Mouse (Mus musculus) heart, postnatal 0 days (tissue): ENCODE results near the gene Cacna1c. TPM values are rescaled to one million over a fixed set of nuclear protein-coding genes. Genes with fewer than 3 reads are reported as not detected.

ENCODE experiments used
- ATAC-seq: fragments of 200-750 bp; cut with Nextera tagmentation; 2 replicates; pipeline ENCODE4 v1.8.0; 2017; ENCODE audit warnings: low read depth, moderate number of reproducible peaks, moderate library complexity; ENCODE audit not compliant: insufficient read depth
- DNase-seq: peaks from one replicate; pipeline ENCODE4 v3.0.0-alpha.2; 2016; ENCODE audit warnings: low spot score
- H3K27ac ChIP-seq: fragments of 300-500 bp; sonication (generic); 2 replicates; pipeline ENCODE4 v1.5.1; 2014; ENCODE audit warnings: low read depth, mild to moderate bottlenecking
- H3K27me3 ChIP-seq: fragments of 300-500 bp; sonication (generic); 2 replicates; pipeline ENCODE4 v1.6.1; 2014; ENCODE audit warnings: low read length, mixed read lengths; ENCODE audit not compliant: control insufficient read depth, insufficient read depth
- H3K36me3 ChIP-seq: fragments of 300-500 bp; sonication (generic); replicated peaks from 2 replicates; pipeline ENCODE4 v1.6.1; 2014; ENCODE audit warnings: low read length, mixed read lengths; ENCODE audit not compliant: control insufficient read depth, insufficient read depth
- H3K4me1 ChIP-seq: fragments of 300-500 bp; sonication (generic); 2 replicates; pipeline ENCODE4 v1.6.1; 2014; ENCODE audit warnings: antibody characterized with exemption; ENCODE audit not compliant: control insufficient read depth, insufficient read depth
- H3K4me2 ChIP-seq: fragments of 300-500 bp; sonication (generic); 2 replicates; pipeline ENCODE4 v1.6.1; 2014; ENCODE audit warnings: low read depth, mild to moderate bottlenecking, low read length, moderate library complexity
- H3K4me3 ChIP-seq: fragments of 300-500 bp; sonication (generic); 2 replicates; pipeline ENCODE4 v1.5.1; 2014; ENCODE audit warnings: low read depth, low read length
- H3K9ac ChIP-seq: fragments of 300-500 bp; sonication (generic); replicated peaks from 2 replicates; pipeline ENCODE4 v1.6.1; 2014; ENCODE audit warnings: low read depth, low read length, mixed read lengths
- H3K9me3 ChIP-seq: fragments of 300-500 bp; sonication (generic); replicated peaks from 2 replicates; pipeline ENCODE4 v1.6.1; 2016; ENCODE audit warnings: low read length; ENCODE audit not compliant: control insufficient read depth
- CTCF ChIP-seq: IDR thresholded peaks from 2 replicates; pipeline ENCODE4 v1.5.1; 2016; ENCODE audit warnings: antibody characterized with exemption, control low read depth, low read depth
- EP300 ChIP-seq: IDR thresholded peaks from 2 replicates; pipeline ENCODE4 v1.6.1; 2016; ENCODE audit warnings: antibody characterized with exemption, low read depth
- WGBS: fragments of 180-500 bp; shearing (Covaris S2); extraction: QIAGEN DNeasy Blood & Tissue Kit; methylation state at CpG from one replicate; pipeline ENCODE4 v1.1.7; 2014; 5-methylcytosine and 5-hydroxymethylcytosine counted together
- polyA plus RNA-seq: library from polyadenylated mRNA; unstranded; fragments of >200 nt; fragmentation: Nextera tagmentation; extraction: Ambion mirVana; gene quantifications from 2 replicates; pipeline ENCODE4 v1.2.1, GENCODE M21; 2015
- total RNA-seq: library from RNA; depleted of rRNA; stranded (reverse); fragments of >200 nt; gene quantifications from 2 replicates; pipeline ENCODE4 v1.2.3, GENCODE M21; 2014; ENCODE audit warnings: low replicate concordance

Cacna1c gene
- total and polyA plus RNA-seq, 2 experiments from 2014 or later = 51.3 to 159 TPM

DNA sequence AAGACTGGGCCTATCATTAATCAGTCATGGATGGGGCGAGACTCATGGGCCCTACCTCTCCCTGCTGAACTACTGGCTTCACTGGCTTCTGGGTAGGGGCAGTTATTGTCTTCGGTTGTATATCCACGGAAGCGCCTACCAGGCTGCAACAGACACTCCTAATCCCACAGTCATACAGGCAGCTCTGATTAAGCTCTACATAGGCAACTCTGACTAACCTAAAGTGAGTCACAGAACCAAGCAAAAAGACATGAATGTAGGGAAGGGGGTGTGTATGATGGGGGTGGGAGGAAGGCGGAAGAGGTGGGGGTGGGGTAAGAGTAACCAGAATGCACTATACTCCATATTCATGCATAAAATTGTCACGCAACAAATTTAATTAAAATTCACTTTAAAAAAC lies 518.9 kb downstream of the Cacna1c start:
- H3K9ac ChIP-seq = no peak overlapping the region
- WGBS = 94% methylated on average over 6 of the region's 6 CpGs
- no peak overlapping the region for H3K4me2 ChIP-seq
- H3K36me3 ChIP-seq = peaks cover 53% of the 10 kb centered on the region
- ATAC-seq (no peak), DNase-seq (no peak)
- TF ChIP-seq CTCF (no peak), EP300 (no peak)
- H3K4me1 ChIP-seq = no peaks in the 10 kb centered on the region
- H3K4me3 ChIP-seq = no peak overlapping the region
- no peaks in the 10 kb centered on the region for H3K9me3 ChIP-seq
- no peak overlapping the region for H3K27ac ChIP-seq
- no peaks in the 10 kb centered on the region for H3K27me3 ChIP-seq

DNA sequence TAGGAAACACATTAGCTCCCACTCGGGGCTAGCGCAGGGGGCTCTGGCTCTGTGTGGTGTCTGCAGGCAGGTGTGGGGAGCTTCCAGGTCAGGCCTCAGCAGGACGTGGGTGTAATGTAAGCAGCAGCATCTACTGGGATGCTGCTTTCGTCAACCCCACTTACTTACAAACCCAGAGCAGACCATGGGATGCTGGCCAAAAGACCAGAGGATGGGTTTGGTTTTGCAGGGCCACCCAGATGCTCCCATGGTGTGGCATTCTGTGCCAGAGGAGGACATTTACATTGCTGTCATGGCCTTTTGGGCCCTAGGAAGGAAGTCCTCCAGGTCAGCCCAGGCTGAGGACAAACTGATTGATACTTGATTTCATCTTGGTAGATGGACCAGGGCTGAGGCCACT lies 521.4 kb downstream of the Cacna1c start:
- H3K27me3 ChIP-seq = no peaks in the 10 kb centered on the region
- peaks cover 57% of the 10 kb centered on the region for H3K36me3 ChIP-seq
- H3K9me3 ChIP-seq = no peaks in the 10 kb centered on the region
- TF ChIP-seq EP300 (no peak), CTCF (no peak)
- H3K9ac ChIP-seq = no peak overlapping the region
- WGBS = 82% methylated on average over 4 of the region's 4 CpGs
- no peak overlapping the region for H3K4me2 ChIP-seq
- no peak overlapping the region for H3K4me3 ChIP-seq
- no peak for ATAC-seq
- DNase-seq = no peak
- H3K27ac ChIP-seq = no peak overlapping the region
- no peaks in the 10 kb centered on the region for H3K4me1 ChIP-seq

DNA sequence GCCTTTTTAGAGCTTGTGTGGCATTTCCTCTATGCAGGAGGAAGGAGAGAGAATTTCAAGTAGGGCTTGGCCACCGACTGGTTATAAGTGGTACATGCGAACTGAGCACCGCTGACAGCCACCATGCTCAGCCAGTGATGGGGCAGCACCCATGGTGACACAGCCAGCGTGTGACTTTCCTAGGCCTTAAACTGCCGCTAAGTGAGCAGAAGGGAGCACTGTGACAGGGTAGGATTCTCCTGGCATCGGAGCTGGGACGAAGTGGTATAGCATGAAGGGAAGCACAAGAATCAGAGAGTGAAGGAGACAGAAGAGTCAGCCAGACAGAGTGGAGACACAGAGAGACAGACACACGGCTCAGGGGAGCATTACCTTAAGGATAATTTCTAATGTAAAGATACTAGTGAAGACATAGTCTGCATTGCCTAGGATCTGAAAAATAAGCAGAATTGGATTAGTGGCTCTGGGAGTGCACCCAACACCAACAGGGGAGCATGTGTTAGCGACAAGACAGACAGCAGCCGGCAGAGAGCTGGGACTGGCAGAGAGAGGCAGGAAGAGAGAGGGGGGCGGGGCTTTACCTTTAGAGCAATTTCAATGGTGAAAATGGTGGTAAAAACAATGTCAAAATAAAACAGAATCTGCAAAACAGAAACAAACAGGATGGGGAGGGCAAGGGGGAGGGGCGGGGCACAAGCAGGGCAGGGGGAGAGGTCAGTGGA lies 522.1 kb downstream of the Cacna1c start:
- Histone ChIP-seq H3K4me1 (no peaks in the 10 kb centered on the region), H3K27ac (no peak overlapping the region), H3K27me3 (no peaks in the 10 kb centered on the region), H3K9me3 (no peaks in the 10 kb centered on the region), H3K4me3 (no peak overlapping the region), H3K9ac (no peak overlapping the region), H3K36me3 (peaks cover 64% of the 10 kb centered on the region), H3K4me2 (no peak overlapping the region)
- WGBS = 75% methylated on average over 12 of the region's 12 CpGs
- TF ChIP-seq CTCF (no peak), EP300 (no peak)
- DNase-seq (no peak), ATAC-seq (no peak)

DNA sequence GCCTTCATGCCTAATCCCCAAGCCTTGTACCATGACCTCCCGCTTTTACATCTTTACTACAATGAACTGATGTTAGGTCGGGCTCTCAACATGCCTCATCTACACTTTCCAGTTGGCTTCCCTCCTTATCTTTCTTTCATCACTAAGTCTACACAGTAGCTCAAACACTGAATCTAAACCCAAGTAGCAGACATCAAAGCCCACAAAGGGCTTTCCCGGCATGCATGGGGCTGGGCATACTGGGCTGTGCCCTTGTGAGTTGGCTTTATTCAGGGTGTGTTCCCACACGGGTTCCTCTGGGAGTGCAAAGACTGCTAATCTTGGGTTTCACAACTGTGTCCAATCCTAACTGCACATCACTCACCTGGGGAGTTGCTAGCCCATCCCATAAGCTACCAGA lies 542.9 kb downstream of the Cacna1c start:
- no peak overlapping the region for H3K4me2 ChIP-seq
- no peaks in the 10 kb centered on the region for H3K4me1 ChIP-seq
- DNase-seq (no peak), ATAC-seq (no peak)
- no peaks in the 10 kb centered on the region for H3K27me3 ChIP-seq
- no peak overlapping the region for H3K27ac ChIP-seq
- WGBS = 81% methylated on average over 4 of the region's 4 CpGs
- H3K9ac ChIP-seq = no peak overlapping the region
- TF ChIP-seq EP300 = no peak
- no peak for TF ChIP-seq CTCF
- H3K4me3 ChIP-seq = no peak overlapping the region
- H3K9me3 ChIP-seq = no peaks in the 10 kb centered on the region
- H3K36me3 ChIP-seq = peaks cover 78% of the 10 kb centered on the region

DNA sequence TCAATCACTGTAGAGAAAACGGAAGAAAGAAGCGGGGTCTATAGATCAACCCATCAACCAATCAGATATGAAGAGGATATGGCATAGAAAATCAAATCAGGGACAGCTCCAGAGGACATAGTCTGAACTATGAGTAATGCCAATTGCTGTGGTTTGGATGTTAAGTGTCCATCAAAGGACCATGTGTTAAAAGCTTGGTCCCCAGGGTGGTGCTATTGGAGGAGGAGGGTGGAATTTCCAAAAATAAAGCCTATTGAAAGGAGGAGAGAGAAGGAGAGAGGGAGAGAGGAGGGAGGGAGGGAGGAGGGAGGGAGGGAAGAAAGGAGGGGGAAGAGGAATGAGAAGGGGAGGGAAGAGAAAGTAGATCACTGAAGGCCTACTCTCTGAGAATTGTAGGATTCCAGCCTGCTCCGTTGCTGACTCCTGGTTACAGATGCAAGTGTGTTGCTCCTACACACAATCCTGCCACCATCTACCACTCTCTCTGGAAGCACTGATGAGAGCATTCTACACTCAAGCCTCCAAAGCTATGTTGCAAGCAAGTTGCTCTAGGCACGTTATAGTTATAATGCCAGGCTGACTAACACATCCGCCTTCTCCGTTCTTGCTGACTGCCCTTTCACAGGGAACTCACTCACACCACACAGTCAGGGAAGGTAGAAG lies 547.0 kb downstream of the Cacna1c start:
- peaks cover 54% of the 10 kb centered on the region for H3K36me3 ChIP-seq

More for the DNA sequence above, 547.0 kb downstream of the Cacna1c start:
- ATAC-seq = no peak
- no peaks in the 10 kb centered on the region for H3K9me3 ChIP-seq
- H3K9ac ChIP-seq = no peak overlapping the region
- H3K4me1 ChIP-seq = no peaks in the 10 kb centered on the region
- DNase-seq = no peak
- no peak overlapping the region for H3K27ac ChIP-seq
- H3K4me2 ChIP-seq = no peak overlapping the region
- 87% methylated on average over 6 of the region's 6 CpGs for WGBS
- no peak overlapping the region for H3K4me3 ChIP-seq
- TF ChIP-seq CTCF = no peak
- TF ChIP-seq EP300 = no peak
- no peaks in the 10 kb centered on the region for H3K27me3 ChIP-seq
